Mouse (Mus musculus) kidney, embryonic 14.5 days (tissue): ENCODE measurements around the gene Bloc1s4. TPM values are rescaled to one million over a fixed set of nuclear protein-coding genes. Genes with fewer than 3 reads are reported as not detected.

ENCODE experiments used
- ATAC-seq: fragments of 200-750 bp; cut with Nextera tagmentation; 2 replicates; pipeline ENCODE4 v1.8.0; 2017; ENCODE audit warnings: moderate number of reproducible peaks, mild to moderate bottlenecking, moderate TSS enrichment, moderate library complexity; ENCODE audit not compliant: low FRiP score, low TSS enrichment
- H3K27ac ChIP-seq: fragments of 300-500 bp; sonication (generic); 2 replicates; pipeline ENCODE4 v1.5.1; 2014; ENCODE audit warnings: low read depth, mild to moderate bottlenecking, low read length, moderate library complexity, mixed read lengths
- H3K27me3 ChIP-seq: fragments of 300-500 bp; sonication (generic); 2 replicates; pipeline ENCODE4 v1.6.1; 2014; ENCODE audit warnings: mild to moderate bottlenecking, low read length; ENCODE audit not compliant: control insufficient read depth, insufficient read depth
- H3K36me3 ChIP-seq: fragments of 300-500 bp; sonication (generic); 2 replicates; pipeline ENCODE4 v1.6.1; 2014; ENCODE audit warnings: low read length, mixed read lengths; ENCODE audit not compliant: control insufficient read depth, insufficient read depth
- H3K4me1 ChIP-seq: fragments of 300-500 bp; sonication (generic); 2 replicates; pipeline ENCODE4 v1.6.1; 2014; ENCODE audit warnings: low read length, mixed read lengths; ENCODE audit not compliant: control insufficient read depth, insufficient read depth
- H3K4me2 ChIP-seq: fragments of 300-500 bp; sonication (generic); replicated peaks from 2 replicates; pipeline ENCODE4 v1.6.1; 2014; ENCODE audit warnings: low read depth, mild to moderate bottlenecking, low read length
- H3K4me3 ChIP-seq: fragments of 300-500 bp; sonication (generic); 2 replicates; pipeline ENCODE4 v1.5.1; 2014; ENCODE audit warnings: mild to moderate bottlenecking, low read length
- H3K9ac ChIP-seq: fragments of 300-500 bp; sonication (generic); 2 replicates; pipeline ENCODE4 v1.6.1; 2014; ENCODE audit warnings: low read depth, mild to moderate bottlenecking, low read length, moderate library complexity
- H3K9me3 ChIP-seq: fragments of 300-500 bp; sonication (generic); 2 replicates; pipeline ENCODE4 v1.6.1; 2016; ENCODE audit warnings: low read length; ENCODE audit not compliant: control insufficient read depth
- WGBS: fragments of 180-500 bp; shearing (Covaris S2); extraction: QIAGEN DNeasy Blood & Tissue Kit; methylation state at CpG from one replicate; pipeline ENCODE4 v1.1.7; 2014; 5-methylcytosine and 5-hydroxymethylcytosine counted together
- polyA plus RNA-seq: library from polyadenylated mRNA; unstranded; fragments of >200 nt; fragmentation: Nextera tagmentation; extraction: Ambion mirVana; gene quantifications from 2 replicates; pipeline ENCODE4 v1.2.1, GENCODE M21; 2014

Bloc1s4 gene
- polyA plus RNA-seq, 1 experiment from 2014 or later: 26.1 TPM

GRCm38 (mm10) chr5:36750119-36751078 is 1.9 kb upstream of the Bloc1s4 start:
- no peak for ATAC-seq
- no peak overlapping the region for H3K9ac ChIP-seq
- no peak overlapping the region for H3K4me2 ChIP-seq
- H3K9me3 ChIP-seq: no peaks in the 10 kb centered on the region
- H3K27ac ChIP-seq: no peak overlapping the region
- no peak overlapping the region for H3K4me3 ChIP-seq
- 0 out of 2 replicates have a peak, but pooled peaks cover 8% of the 10 kb centered on the region for H3K4me1 ChIP-seq
- no peaks in the 10 kb centered on the region for H3K36me3 ChIP-seq
- no peaks in the 10 kb centered on the region for H3K27me3 ChIP-seq
- WGBS: 76% methylated on average over 9 of the region's 9 CpGs

GRCm38 (mm10) chr5:36747794-36748535 is 485 bp downstream of the Bloc1s4 start:
- Histone ChIP-seq H3K9ac (peak overlapping the region; percentile 95), H3K4me3 (peak overlapping the region; percentile 99), H3K36me3 (no peaks in the 10 kb centered on the region), H3K27me3 (no peaks in the 10 kb centered on the region), H3K4me1 (0 out of 2 replicates have a peak, but pooled peaks cover 8% of the 10 kb centered on the region), H3K27ac (no peak overlapping the region; the same call in 1 of the 2 replicates), H3K9me3 (no peaks in the 10 kb centered on the region), H3K4me2 (peak overlapping the region; percentile 96)
- peak; percentile 79 for ATAC-seq
- 2% methylated on average over 76 of the region's 76 CpGs for WGBS

- H3K36me3 ChIP-seq: no peaks in the 10 kb centered on the region
- H3K4me3 ChIP-seq: peak overlapping the region; percentile 99; the same call in 1 of the 2 replicates
- H3K27ac ChIP-seq: no peak overlapping the region
- ATAC-seq: no peak
- no peaks in the 10 kb centered on the region for H3K27me3 ChIP-seq
- H3K9ac ChIP-seq: no peak overlapping the region
- 83% methylated on average over 7 of the region's 7 CpGs for WGBS
- peak overlapping the region; percentile 96 for H3K4me2 ChIP-seq
- H3K9me3 ChIP-seq: no peaks in the 10 kb centered on the region
- 0 out of 2 replicates have a peak, but pooled peaks cover 8% of the 10 kb centered on the region for H3K4me1 ChIP-seq
These were observed 1.4 kb downstream of the Bloc1s4 start for GRCm38 (mm10) chr5:36747071-36747470.

GRCm38 (mm10) chr5:36742126-36742848 is 6.2 kb downstream of the Bloc1s4 start:
- Histone ChIP-seq H3K27me3 (no peaks in the 10 kb centered on the region), H3K36me3 (no peaks in the 10 kb centered on the region), H3K27ac (no peak overlapping the region), H3K9ac (no peak overlapping the region), H3K9me3 (no peaks in the 10 kb centered on the region), H3K4me3 (no peak overlapping the region), H3K4me1 (0 out of 2 replicates have a peak, but pooled peaks cover 5% of the 10 kb centered on the region), H3K4me2 (no peak overlapping the region)
- 0 out of 2 replicates have a peak, but pooled peaks have one; percentile 21 for ATAC-seq
- whole genome bisulfite sequencing: 39% methylated on average over 16 of the region's 16 CpGs

GRCm38 (mm10) chr5:36739829-36740228 is 8.6 kb downstream of the Bloc1s4 start:
- Histone ChIP-seq H3K27ac (no peak overlapping the region), H3K9me3 (no peaks in the 10 kb centered on the region), H3K4me2 (no peak overlapping the region), H3K4me3 (no peak overlapping the region), H3K4me1 (no peaks in the 10 kb centered on the region), H3K36me3 (no peaks in the 10 kb centered on the region), H3K27me3 (no peaks in the 10 kb centered on the region), H3K9ac (no peak overlapping the region)
- 67% methylated on average over 4 of the region's 4 CpGs for WGBS
- no peak for ATAC-seq

- no peaks in the 10 kb centered on the region for H3K4me1 ChIP-seq
- 47% methylated on average over 16 of the region's 16 CpGs for WGBS
- H3K9ac ChIP-seq: no peak overlapping the region
- no peaks in the 10 kb centered on the region for H3K9me3 ChIP-seq
- H3K4me3 ChIP-seq: no peak overlapping the region
- H3K27ac ChIP-seq: no peak overlapping the region
- H3K27me3 ChIP-seq: no peaks in the 10 kb centered on the region
- no peak overlapping the region for H3K4me2 ChIP-seq
- no peaks in the 10 kb centered on the region for H3K36me3 ChIP-seq
- no peak for ATAC-seq
These were observed 9.4 kb downstream of the Bloc1s4 start for GRCm38 (mm10) chr5:36738799-36739615.

GRCm38 (mm10) chr5:36737765-36738164 is 10.7 kb downstream of the Bloc1s4 start:
- ATAC-seq: 0 out of 2 replicates have a peak, but pooled peaks have one; percentile 44
- H3K9me3 ChIP-seq: no peaks in the 10 kb centered on the region
- no peaks in the 10 kb centered on the region for H3K27me3 ChIP-seq
- no peak overlapping the region for H3K4me3 ChIP-seq
- H3K4me2 ChIP-seq: no peak overlapping the region
- H3K36me3 ChIP-seq: no peaks in the 10 kb centered on the region
- H3K4me1 ChIP-seq: no peaks in the 10 kb centered on the region
- WGBS: 68% methylated on average over 4 of the region's 4 CpGs
- H3K9ac ChIP-seq: no peak overlapping the region
- H3K27ac ChIP-seq: no peak overlapping the region

- H3K9me3 ChIP-seq: no peaks in the 10 kb centered on the region
- no peak overlapping the region for H3K27ac ChIP-seq
- H3K36me3 ChIP-seq: no peaks in the 10 kb centered on the region
- 76% methylated on average over 8 of the region's 8 CpGs for WGBS
- no peak for ATAC-seq
- H3K4me2 ChIP-seq: no peak overlapping the region
- H3K4me3 ChIP-seq: no peak overlapping the region
- no peak overlapping the region for H3K9ac ChIP-seq
- H3K27me3 ChIP-seq: no peaks in the 10 kb centered on the region
- H3K4me1 ChIP-seq: no peaks in the 10 kb centered on the region
These were observed 12.4 kb downstream of the Bloc1s4 start for GRCm38 (mm10) chr5:36736009-36736408.
